Mouse (Mus musculus): ENCODE data around the gene Arl8b. TPM values are rescaled to one million over a fixed set of nuclear protein-coding genes. Genes with fewer than 3 reads are reported as not detected.

The Arl8b gene
- polyA plus RNA-seq, 1 experiment from 2014 or later: 82.6 TPM

GRCm38 (mm10) chr6:108805194-108805593 lies 22.3 kb downstream of the Arl8b start:
- H3K36me3 ChIP-seq (ENCODE audit: control insufficient read depth, insufficient read depth, low read length): no peaks in the 10 kb centered on the region
- no peak; the same call in 1 of the 2 replicates for ATAC-seq (ENCODE audit: insufficient number of reproducible peaks, insufficient read depth, low FRiP score, low read depth)
- 28% methylated on average over 1 of the region's 1 CpGs for WGBS
- no peak overlapping the region; the same call in 1 of the 2 replicates for H3K27ac ChIP-seq (ENCODE audit: low read length)
- no peaks in the 10 kb centered on the region for H3K27me3 ChIP-seq (ENCODE audit: control insufficient read depth, insufficient read depth, low read length)
- H3K4me2 ChIP-seq (replicated peaks; ENCODE audit: low read depth, low read length): no peak overlapping the region
- no peaks in the 10 kb centered on the region for H3K9me3 ChIP-seq (ENCODE audit: control insufficient read depth, low read depth, low read length)
- H3K4me3 ChIP-seq (ENCODE audit: low read depth, low read length): no peak overlapping the region
- no peaks in the 10 kb centered on the region for H3K4me1 ChIP-seq (ENCODE audit: control insufficient read depth, insufficient read depth, low read length)
- no peak overlapping the region for H3K9ac ChIP-seq (replicated peaks; ENCODE audit: low read depth, low read length)

GRCm38 (mm10) chr6:108805871-108806270 lies 23.0 kb downstream of the Arl8b start:
- WGBS: 71% methylated on average over 7 of the region's 7 CpGs
- Histone ChIP-seq H3K27me3 (ENCODE audit: control insufficient read depth, insufficient read depth, low read length) (no peaks in the 10 kb centered on the region), H3K4me3 (ENCODE audit: low read depth, low read length) (no peak overlapping the region), H3K4me2 (replicated peaks; ENCODE audit: low read depth, low read length) (no peak overlapping the region), H3K36me3 (ENCODE audit: control insufficient read depth, insufficient read depth, low read length) (no peaks in the 10 kb centered on the region), H3K4me1 (ENCODE audit: control insufficient read depth, insufficient read depth, low read length) (no peaks in the 10 kb centered on the region), H3K9ac (replicated peaks; ENCODE audit: low read depth, low read length) (no peak overlapping the region), H3K27ac (ENCODE audit: low read length) (no peak overlapping the region), H3K9me3 (ENCODE audit: control insufficient read depth, low read depth, low read length) (no peaks in the 10 kb centered on the region)
- ATAC-seq (ENCODE audit: insufficient number of reproducible peaks, insufficient read depth, low FRiP score, low read depth): no peak

GRCm38 (mm10) chr6:108807446-108807845 lies 24.5 kb downstream of the Arl8b start:
- no peak overlapping the region for H3K4me2 ChIP-seq (replicated peaks; ENCODE audit: low read depth, low read length)
- no peak for ATAC-seq (ENCODE audit: insufficient number of reproducible peaks, insufficient read depth, low FRiP score, low read depth)
- no peaks in the 10 kb centered on the region for H3K27me3 ChIP-seq (ENCODE audit: control insufficient read depth, insufficient read depth, low read length)
- H3K4me1 ChIP-seq (ENCODE audit: control insufficient read depth, insufficient read depth, low read length): no peaks in the 10 kb centered on the region
- no peak overlapping the region for H3K4me3 ChIP-seq (ENCODE audit: low read depth, low read length)
- WGBS: 71% methylated on average over 3 of the region's 3 CpGs
- H3K9me3 ChIP-seq (ENCODE audit: control insufficient read depth, low read depth, low read length): no peaks in the 10 kb centered on the region
- no peak overlapping the region for H3K27ac ChIP-seq (ENCODE audit: low read length)
- no peaks in the 10 kb centered on the region for H3K36me3 ChIP-seq (ENCODE audit: control insufficient read depth, insufficient read depth, low read length)
- no peak overlapping the region for H3K9ac ChIP-seq (replicated peaks; ENCODE audit: low read depth, low read length)

GRCm38 (mm10) chr6:108808786-108809185 lies 25.9 kb downstream of the Arl8b start:
- no peak overlapping the region for H3K4me2 ChIP-seq (replicated peaks; ENCODE audit: low read depth, low read length)
- H3K9me3 ChIP-seq (ENCODE audit: control insufficient read depth, low read depth, low read length): no peaks in the 10 kb centered on the region
- ATAC-seq (ENCODE audit: insufficient number of reproducible peaks, insufficient read depth, low FRiP score, low read depth): no peak
- H3K9ac ChIP-seq (replicated peaks; ENCODE audit: low read depth, low read length): no peak overlapping the region
- H3K36me3 ChIP-seq (ENCODE audit: control insufficient read depth, insufficient read depth, low read length): no peaks in the 10 kb centered on the region
- WGBS: 88% methylated on average over 1 of the region's 1 CpGs
- no peaks in the 10 kb centered on the region for H3K27me3 ChIP-seq (ENCODE audit: control insufficient read depth, insufficient read depth, low read length)
- H3K4me1 ChIP-seq (ENCODE audit: control insufficient read depth, insufficient read depth, low read length): no peaks in the 10 kb centered on the region
- H3K27ac ChIP-seq (ENCODE audit: low read length): no peak overlapping the region
- no peak overlapping the region for H3K4me3 ChIP-seq (ENCODE audit: low read depth, low read length)

- 74% methylated on average over 10 of the region's 10 CpGs for WGBS
- no peak overlapping the region for H3K4me3 ChIP-seq (ENCODE audit: low read depth, low read length)
- H3K27me3 ChIP-seq (ENCODE audit: control insufficient read depth, insufficient read depth, low read length): no peaks in the 10 kb centered on the region
- no peak overlapping the region for H3K4me2 ChIP-seq (replicated peaks; ENCODE audit: low read depth, low read length)
- H3K36me3 ChIP-seq (ENCODE audit: control insufficient read depth, insufficient read depth, low read length): no peaks in the 10 kb centered on the region
- no peak for ATAC-seq (ENCODE audit: insufficient number of reproducible peaks, insufficient read depth, low FRiP score, low read depth)
- H3K27ac ChIP-seq (ENCODE audit: low read length): no peak overlapping the region
- H3K9ac ChIP-seq (replicated peaks; ENCODE audit: low read depth, low read length): no peak overlapping the region
- H3K9me3 ChIP-seq (ENCODE audit: control insufficient read depth, low read depth, low read length): no peaks in the 10 kb centered on the region
- no peaks in the 10 kb centered on the region for H3K4me1 ChIP-seq (ENCODE audit: control insufficient read depth, insufficient read depth, low read length)
These were observed 27.3 kb downstream of the Arl8b start for GRCm38 (mm10) chr6:108810237-108810636.

GRCm38 (mm10) chr6:108812134-108812533 lies 29.2 kb downstream of the Arl8b start:
- WGBS: 91% methylated on average over 2 of the region's 2 CpGs
- no peak for ATAC-seq (ENCODE audit: insufficient number of reproducible peaks, insufficient read depth, low FRiP score, low read depth)

GRCm38 (mm10) chr6:108817510-108817909 lies 34.6 kb downstream of the Arl8b start:
- peaks cover 22% of the 10 kb centered on the region for H3K36me3 ChIP-seq (ENCODE audit: control insufficient read depth, insufficient read depth, low read length)
- 73% methylated on average over 4 of the region's 4 CpGs for WGBS
- H3K4me3 ChIP-seq (ENCODE audit: low read depth, low read length): no peak overlapping the region

More at GRCm38 (mm10) chr6:108812134-108812533, 29.2 kb downstream of the Arl8b start:
- no peak overlapping the region for H3K27ac ChIP-seq (ENCODE audit: low read length)
- H3K4me3 ChIP-seq (ENCODE audit: low read depth, low read length): no peak overlapping the region
- H3K9ac ChIP-seq (replicated peaks; ENCODE audit: low read depth, low read length): no peak overlapping the region
- no peaks in the 10 kb centered on the region for H3K36me3 ChIP-seq (ENCODE audit: control insufficient read depth, insufficient read depth, low read length)
- no peak overlapping the region for H3K4me2 ChIP-seq (replicated peaks; ENCODE audit: low read depth, low read length)
- no peaks in the 10 kb centered on the region for H3K4me1 ChIP-seq (ENCODE audit: control insufficient read depth, insufficient read depth, low read length)
- H3K27me3 ChIP-seq (ENCODE audit: control insufficient read depth, insufficient read depth, low read length): no peaks in the 10 kb centered on the region
- H3K9me3 ChIP-seq (ENCODE audit: control insufficient read depth, low read depth, low read length): no peaks in the 10 kb centered on the region

GRCm38 (mm10) chr6:108824816-108825545 lies 42.1 kb downstream of the Arl8b start:
- no peak overlapping the region for H3K4me3 ChIP-seq (ENCODE audit: low read depth, low read length)
- H3K9me3 ChIP-seq (ENCODE audit: control insufficient read depth, low read depth, low read length): no peaks in the 10 kb centered on the region
- H3K27ac ChIP-seq (ENCODE audit: low read length): no peak overlapping the region
- 74% methylated on average over 7 of the region's 7 CpGs for WGBS
- ATAC-seq (ENCODE audit: insufficient number of reproducible peaks, insufficient read depth, low FRiP score, low read depth): no peak
- H3K4me1 ChIP-seq (ENCODE audit: control insufficient read depth, insufficient read depth, low read length): peaks cover 6% of the 10 kb centered on the region; the same call in 1 of the 2 replicates
- no peak overlapping the region for H3K9ac ChIP-seq (replicated peaks; ENCODE audit: low read depth, low read length)
- peaks cover 15% of the 10 kb centered on the region; the same call in 1 of the 2 replicates for H3K36me3 ChIP-seq (ENCODE audit: control insufficient read depth, insufficient read depth, low read length)
- H3K27me3 ChIP-seq (ENCODE audit: control insufficient read depth, insufficient read depth, low read length): no peaks in the 10 kb centered on the region
- H3K4me2 ChIP-seq (replicated peaks; ENCODE audit: low read depth, low read length): no peak overlapping the region

More at GRCm38 (mm10) chr6:108817510-108817909, 34.6 kb downstream of the Arl8b start:
- Histone ChIP-seq H3K4me2 (replicated peaks; ENCODE audit: low read depth, low read length) (no peak overlapping the region), H3K4me1 (ENCODE audit: control insufficient read depth, insufficient read depth, low read length) (no peaks in the 10 kb centered on the region), H3K27ac (ENCODE audit: low read length) (no peak overlapping the region), H3K9me3 (ENCODE audit: control insufficient read depth, low read depth, low read length) (no peaks in the 10 kb centered on the region), H3K9ac (replicated peaks; ENCODE audit: low read depth, low read length) (no peak overlapping the region), H3K27me3 (ENCODE audit: control insufficient read depth, insufficient read depth, low read length) (no peaks in the 10 kb centered on the region)
- ATAC-seq (ENCODE audit: insufficient number of reproducible peaks, insufficient read depth, low FRiP score, low read depth): no peak

Measured in stomach, embryonic 14.5 days (tissue).